Mouse (Mus musculus) forebrain, embryonic 10.5 days (tissue): ENCODE results near the gene Ankrd55. TPM values are rescaled to one million over a fixed set of nuclear protein-coding genes. Genes with fewer than 3 reads are reported as not detected.
"Not testable (repeated sequence)": the region's sequence is repeated elsewhere in the genome, so short reads cannot be mapped to it uniquely, and the experiment has no call there.

Source experiments
- DNase-seq: peaks from one replicate; pipeline ENCODE4 v3.0.0-alpha.2; 2017; ENCODE audit warnings: low spot score; ENCODE audit errors: extremely low spot score
- H3K27ac ChIP-seq: fragments of 300-500 bp; sonication (generic); 2 replicates; pipeline ENCODE4 v1.5.1; 2016; ENCODE audit warnings: mild to moderate bottlenecking
- H3K27me3 ChIP-seq: fragments of 300-500 bp; sonication (generic); 2 replicates; pipeline ENCODE4 v1.6.1; 2016; ENCODE audit warnings: mild to moderate bottlenecking; ENCODE audit not compliant: poor library complexity, severe bottlenecking
- H3K36me3 ChIP-seq: fragments of 300-500 bp; sonication (generic); replicated peaks from 2 replicates; pipeline ENCODE4 v1.6.1; 2016; ENCODE audit warnings: mild to moderate bottlenecking, moderate library complexity
- H3K4me1 ChIP-seq: fragments of 300-500 bp; sonication (generic); 2 replicates; pipeline ENCODE4 v1.6.1; 2016
- H3K4me3 ChIP-seq: fragments of 300-500 bp; sonication (generic); 2 replicates; pipeline ENCODE4 v1.5.1; 2016; ENCODE audit warnings: mild to moderate bottlenecking, moderate library complexity
- H3K9me3 ChIP-seq: fragments of 300-500 bp; sonication (generic); 2 replicates; pipeline ENCODE4 v1.6.1; 2016; ENCODE audit warnings: mild to moderate bottlenecking, moderate library complexity
- WGBS: fragments of 180-500 bp; shearing (Covaris S2); methylation state at CpG from one replicate; pipeline ENCODE4 v1.1.7; 2016; 5-methylcytosine and 5-hydroxymethylcytosine counted together
- polyA plus RNA-seq: library from polyadenylated mRNA; unstranded; fragments of >200 nt; fragmentation: Nextera tagmentation; extraction: Ambion mirVana; gene quantifications from 2 replicates; pipeline ENCODE4 v1.2.1, GENCODE M21; 2016

The Ankrd55 gene
- polyA plus RNA-seq, 1 experiment from 2014 or later = 0.60 TPM

DNA sequence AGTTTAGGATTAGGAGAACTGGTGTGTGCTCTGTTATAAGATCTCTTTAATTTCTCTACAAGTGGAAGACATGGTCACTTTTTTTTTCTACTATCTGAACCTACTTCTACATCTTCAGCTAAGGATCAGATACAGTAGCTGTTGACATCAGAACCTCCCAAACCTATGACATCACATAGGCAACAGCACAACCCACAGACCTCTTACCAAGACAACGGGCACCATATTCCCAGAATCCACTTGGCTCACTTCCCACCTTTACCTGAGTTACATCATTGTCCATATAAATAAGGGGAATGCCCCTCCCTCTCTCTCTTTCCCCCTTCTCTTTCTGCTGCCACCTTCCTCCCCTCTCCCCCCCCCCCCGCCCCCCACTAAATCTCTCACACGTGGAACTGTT, 124.0 kb downstream of the Ankrd55 start:
- H3K27me3 ChIP-seq = no peaks in the 10 kb centered on the region
- no peaks in the 10 kb centered on the region for H3K36me3 ChIP-seq
- peaks cover 17% of the 10 kb centered on the region for H3K4me1 ChIP-seq
- no peak overlapping the region for H3K4me3 ChIP-seq
- 91% methylated on average over 2 of the region's 3 CpGs for WGBS
- H3K9me3 ChIP-seq = no peaks in the 10 kb centered on the region
- DNase-seq = no peak
- H3K27ac ChIP-seq = no peak overlapping the region

DNA sequence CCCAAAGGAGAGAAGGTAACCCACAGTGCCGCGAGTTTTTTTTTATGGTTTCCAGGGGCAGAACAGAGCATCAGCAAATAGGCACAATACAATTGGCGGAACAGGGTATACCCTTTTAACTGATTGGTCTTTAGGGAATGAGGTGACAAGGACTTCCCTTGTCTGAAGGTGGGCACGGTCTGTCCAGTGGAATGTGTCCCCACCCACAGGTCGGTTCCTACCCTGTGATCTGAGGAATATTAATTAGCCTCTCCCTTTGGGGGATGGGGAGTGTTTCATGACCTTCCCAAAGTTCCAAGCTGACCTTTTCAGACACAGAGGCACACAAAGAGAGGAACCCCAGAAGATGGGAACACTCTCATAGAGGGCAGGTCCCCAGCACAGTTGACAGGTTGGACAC, 124.6 kb downstream of the Ankrd55 start:
- no peak for DNase-seq
- Histone ChIP-seq H3K36me3 (no peaks in the 10 kb centered on the region), H3K27ac (no peak overlapping the region), H3K27me3 (no peaks in the 10 kb centered on the region), H3K4me1 (peaks cover 19% of the 10 kb centered on the region), H3K4me3 (no peak overlapping the region), H3K9me3 (no peaks in the 10 kb centered on the region)
- WGBS = 83% methylated on average over 5 of the region's 5 CpGs

DNA sequence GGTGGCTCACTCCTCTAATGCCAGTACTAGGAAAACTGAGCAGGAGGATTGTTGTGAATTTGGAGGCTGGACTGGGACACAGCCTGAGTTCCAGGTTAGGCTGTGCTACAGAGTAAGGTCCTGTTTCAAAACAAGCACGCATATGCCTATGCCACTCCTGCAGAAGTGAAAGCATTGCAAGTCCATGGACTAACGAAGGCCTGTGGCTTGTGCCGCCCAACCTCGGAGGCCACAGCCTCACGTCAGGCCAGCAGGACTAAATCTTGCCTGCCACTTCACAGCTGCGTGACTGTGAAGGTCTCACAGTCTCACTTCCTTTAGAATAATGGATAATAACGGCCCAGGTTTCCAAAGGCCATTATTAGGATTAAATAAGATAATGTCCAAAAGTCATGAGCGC, 125.4 kb downstream of the Ankrd55 start:
- Histone ChIP-seq H3K4me3 (no peak overlapping the region), H3K4me1 (peaks cover 19% of the 10 kb centered on the region), H3K27me3 (no peaks in the 10 kb centered on the region), H3K36me3 (no peaks in the 10 kb centered on the region), H3K27ac (no peak overlapping the region), H3K9me3 (no peaks in the 10 kb centered on the region)
- DNase-seq = no peak
- WGBS = 88% methylated on average over 8 of the region's 8 CpGs

DNA sequence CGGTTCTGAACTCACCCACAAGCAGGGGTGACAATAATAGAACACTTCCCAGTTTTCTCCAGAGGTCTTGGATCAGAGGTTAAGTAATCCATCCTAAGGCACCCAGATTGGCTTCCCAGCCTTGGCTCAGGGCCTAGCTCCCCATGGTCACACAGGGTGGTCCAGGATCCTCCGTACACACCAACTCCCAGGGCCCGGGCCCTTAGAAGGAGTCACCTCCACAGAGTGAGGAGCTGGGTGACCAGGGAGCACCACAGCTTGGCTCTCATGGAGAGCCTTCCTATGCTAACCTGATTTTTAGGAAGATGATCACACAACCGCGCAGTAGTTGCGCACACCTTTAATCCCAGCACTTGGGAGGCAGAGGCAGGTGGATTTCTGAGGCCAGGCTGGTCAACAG, 127.6 kb downstream of the Ankrd55 start:
- Histone ChIP-seq H3K27me3 (no peaks in the 10 kb centered on the region), H3K4me1 (peaks cover 19% of the 10 kb centered on the region), H3K9me3 (no peaks in the 10 kb centered on the region), H3K4me3 (no peak overlapping the region), H3K36me3 (no peaks in the 10 kb centered on the region), H3K27ac (peak overlapping the region; percentile 76)
- DNase-seq = no peak
- 76% methylated on average over 6 of the region's 6 CpGs for WGBS

DNA sequence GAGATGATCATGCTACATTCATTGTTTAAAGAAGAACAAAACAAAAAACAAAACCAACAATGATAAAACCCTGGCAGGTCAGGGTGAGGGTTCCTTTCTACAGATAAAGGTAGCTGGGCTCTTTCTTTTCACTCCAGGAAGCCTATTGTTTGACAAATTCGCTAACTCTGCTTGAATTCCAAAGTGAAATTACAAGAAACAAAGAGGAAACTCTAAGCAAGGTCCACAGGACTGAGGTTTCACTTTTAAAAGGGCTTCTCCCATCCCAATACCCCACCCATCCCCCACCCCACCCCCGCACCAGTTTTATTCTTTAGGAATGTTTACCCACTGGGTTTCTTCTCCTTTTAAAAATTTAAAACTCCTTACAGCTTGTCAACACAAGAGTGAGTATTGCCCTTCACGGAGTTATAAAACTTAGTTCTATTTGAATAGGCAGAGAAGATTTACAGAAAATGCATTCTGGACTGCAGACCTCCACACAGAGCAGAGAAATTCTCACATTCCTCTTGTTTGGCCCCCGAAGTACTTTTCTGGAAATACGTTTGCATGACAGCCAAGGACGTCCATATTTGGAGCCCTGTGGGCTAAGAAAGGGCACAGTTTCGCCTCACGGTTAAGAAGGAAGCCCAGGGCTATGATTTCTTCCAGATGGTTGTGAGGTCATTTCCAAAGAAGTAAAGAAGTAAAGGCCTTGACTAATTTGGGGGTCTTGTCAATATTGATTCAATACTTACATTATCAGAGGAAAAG, 128.3 kb downstream of the Ankrd55 start:
- Histone ChIP-seq H3K27me3 (no peaks in the 10 kb centered on the region), H3K4me1 (peaks cover 19% of the 10 kb centered on the region), H3K27ac (peak overlapping the region; percentile 76), H3K4me3 (no peak overlapping the region; the same call in 1 of the 2 replicates), H3K9me3 (no peaks in the 10 kb centered on the region), H3K36me3 (no peaks in the 10 kb centered on the region)
- no peak for DNase-seq
- WGBS = 21% methylated on average over 8 of the region's 8 CpGs

DNA sequence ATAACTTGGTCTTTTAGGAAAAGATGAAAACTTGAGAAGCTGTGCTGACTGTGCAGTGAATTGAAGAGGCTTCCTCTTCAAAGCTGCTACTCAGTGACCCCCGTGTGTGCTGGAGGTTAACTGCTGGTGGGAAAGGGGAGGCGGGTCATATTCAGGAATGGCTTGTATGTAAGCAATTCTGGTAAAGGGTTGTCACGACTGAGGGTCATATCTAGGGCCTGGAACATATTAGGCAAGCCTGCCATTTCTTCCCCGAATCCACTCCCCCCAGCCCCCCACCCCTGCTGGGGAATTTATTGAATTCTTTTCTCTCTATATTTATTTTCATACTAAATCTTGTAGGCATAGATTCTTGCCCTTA, 128.9 kb downstream of the Ankrd55 start:
- Histone ChIP-seq H3K9me3 (no peaks in the 10 kb centered on the region), H3K4me1 (peaks cover 19% of the 10 kb centered on the region), H3K36me3 (no peaks in the 10 kb centered on the region), H3K27me3 (no peaks in the 10 kb centered on the region), H3K4me3 (no peak overlapping the region), H3K27ac (peak overlapping the region; percentile 76; the same call in 1 of the 2 replicates)
- DNase-seq = peak; percentile 31
- 36% methylated on average over 4 of the region's 4 CpGs for WGBS

DNA sequence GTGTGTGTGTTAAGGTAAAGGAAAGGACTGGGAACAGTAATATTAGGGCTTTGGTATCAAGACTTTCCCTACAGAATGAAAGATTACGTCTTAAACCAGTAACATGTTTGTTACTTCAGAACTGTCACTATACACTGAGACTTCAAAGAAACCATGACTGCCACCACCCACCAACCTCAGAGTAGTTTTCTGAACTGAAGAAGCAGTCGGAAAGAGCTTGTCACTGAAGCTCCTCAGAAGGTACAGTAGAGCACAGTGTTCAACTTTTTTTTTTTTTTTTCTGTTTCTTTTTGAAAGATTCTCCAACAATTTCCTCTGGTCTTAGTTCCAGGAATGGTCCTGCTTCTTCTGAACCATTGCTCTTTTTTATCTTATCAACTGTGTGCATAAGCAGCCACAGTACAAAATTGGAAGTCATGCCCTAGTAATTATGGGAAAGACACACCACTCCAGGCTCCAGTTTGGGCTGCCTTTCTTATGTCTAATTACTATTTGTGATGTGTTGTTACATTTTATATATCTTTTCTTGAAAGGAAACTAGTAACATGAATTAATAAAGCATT, 129.7 kb downstream of the Ankrd55 start:
- H3K4me1 ChIP-seq = peaks cover 19% of the 10 kb centered on the region
- no peaks in the 10 kb centered on the region for H3K9me3 ChIP-seq
- WGBS = 88% methylated on average over 2 of the region's 2 CpGs
- no peaks in the 10 kb centered on the region for H3K27me3 ChIP-seq
- H3K4me3 ChIP-seq = no peak overlapping the region
- DNase-seq = no peak
- H3K27ac ChIP-seq = 0 out of 2 replicates have a peak overlapping the region, but pooled peaks have one; percentile 1
- no peaks in the 10 kb centered on the region for H3K36me3 ChIP-seq

DNA sequence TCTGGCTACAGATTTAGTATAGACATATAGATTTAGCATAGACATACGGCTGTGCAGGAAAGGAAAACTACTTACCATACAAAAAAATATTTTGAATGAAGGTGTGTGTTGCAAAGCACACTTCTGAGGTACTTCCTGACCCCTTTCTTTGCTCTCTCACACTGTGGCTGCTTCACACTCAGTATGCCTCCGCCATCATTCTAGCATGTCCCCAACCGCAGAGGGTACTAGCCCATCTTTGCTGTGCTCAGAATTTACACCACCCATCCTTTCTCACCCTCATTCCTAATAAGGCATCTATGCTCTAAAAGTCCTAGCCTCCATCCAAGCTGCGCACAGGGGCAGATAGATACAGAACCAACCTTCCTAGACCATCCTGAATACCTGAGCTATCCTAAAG, 130.3 kb downstream of the Ankrd55 start:
- H3K36me3 ChIP-seq = no peaks in the 10 kb centered on the region
- H3K27me3 ChIP-seq = no peaks in the 10 kb centered on the region
- H3K4me3 ChIP-seq = no peak overlapping the region
- no peaks in the 10 kb centered on the region for H3K9me3 ChIP-seq
- H3K27ac ChIP-seq = no peak overlapping the region
- peaks cover 19% of the 10 kb centered on the region for H3K4me1 ChIP-seq
- WGBS = 92% methylated on average over 4 of the region's 4 CpGs
- DNase-seq = no peak

DNA sequence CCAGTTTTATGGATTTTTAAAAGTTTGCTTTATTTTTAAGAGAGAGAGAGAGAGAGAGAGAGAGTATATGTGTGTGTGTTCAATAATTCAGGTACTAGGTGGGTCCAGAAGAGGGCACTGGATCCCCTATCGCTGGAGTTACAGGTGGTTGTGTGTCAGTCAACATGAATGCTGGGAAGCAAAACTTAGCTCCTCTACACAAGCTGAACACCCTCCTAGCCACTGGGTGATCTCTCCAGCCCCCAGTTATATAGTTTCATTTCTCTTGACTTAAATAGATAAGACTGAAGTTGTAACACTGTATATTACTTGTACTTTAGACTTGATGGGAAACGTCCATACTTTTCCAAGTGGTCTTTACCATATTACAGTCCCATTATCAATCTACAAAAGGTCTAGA, 136.0 kb downstream of the Ankrd55 start:
- Histone ChIP-seq H3K36me3 (no peaks in the 10 kb centered on the region), H3K27ac (no peak overlapping the region), H3K4me1 (no peaks in the 10 kb centered on the region), H3K4me3 (no peak overlapping the region), H3K9me3 (no peaks in the 10 kb centered on the region), H3K27me3 (no peaks in the 10 kb centered on the region)
- DNase-seq = no peak
- 88% methylated on average over 2 of the region's 2 CpGs for WGBS

DNA sequence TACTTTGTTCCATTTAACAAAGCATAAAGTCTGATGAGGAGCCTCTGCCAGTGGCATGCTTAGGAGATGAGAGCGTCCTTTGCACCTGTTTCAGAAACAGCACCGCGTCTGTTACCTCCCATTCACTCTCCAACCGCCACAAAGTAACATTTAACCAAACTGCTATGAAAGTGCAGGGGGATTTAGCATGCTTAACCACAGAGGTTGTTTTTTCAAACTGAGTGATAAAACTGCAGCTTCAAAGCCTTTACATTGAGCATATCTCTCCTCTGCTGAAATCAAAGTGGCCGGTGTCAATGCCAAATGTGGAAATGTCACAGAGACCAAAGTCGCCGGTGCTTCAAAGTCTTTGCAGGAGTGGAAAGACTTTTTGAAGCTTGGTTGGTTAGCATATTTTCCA, 136.4 kb downstream of the Ankrd55 start:
- H3K27ac ChIP-seq = no peak overlapping the region
- no peaks in the 10 kb centered on the region for H3K9me3 ChIP-seq
- H3K27me3 ChIP-seq = no peaks in the 10 kb centered on the region
- DNase-seq = no peak
- H3K4me1 ChIP-seq = no peaks in the 10 kb centered on the region
- no peaks in the 10 kb centered on the region for H3K36me3 ChIP-seq
- WGBS = 91% methylated on average over 7 of the region's 7 CpGs
- H3K4me3 ChIP-seq = no peak overlapping the region

DNA sequence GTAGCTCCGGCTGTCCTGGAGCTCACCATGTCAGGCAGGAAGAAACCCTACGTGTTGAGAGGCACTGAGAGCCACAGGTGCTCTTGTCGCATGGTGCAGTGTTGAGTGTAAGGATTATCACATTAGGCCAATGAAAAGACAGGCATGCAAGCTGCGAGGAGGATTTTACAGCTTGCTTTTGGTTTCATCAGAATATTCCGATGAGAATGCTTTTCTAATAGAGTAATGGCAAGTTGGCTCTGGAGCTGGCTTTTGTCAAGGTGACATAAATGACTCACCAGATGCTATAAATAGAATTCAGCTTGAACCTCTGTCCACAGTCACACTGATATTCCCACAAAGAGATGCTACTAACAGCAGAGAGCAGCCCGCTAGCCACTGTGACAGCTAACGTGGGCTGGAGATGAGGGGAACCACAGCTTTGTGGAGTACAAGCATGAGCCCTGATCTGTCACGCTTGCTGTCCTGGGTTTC, 137.0 kb downstream of the Ankrd55 start:
- no peaks in the 10 kb centered on the region for H3K9me3 ChIP-seq
- DNase-seq = no peak
- no peaks in the 10 kb centered on the region for H3K4me1 ChIP-seq
- no peaks in the 10 kb centered on the region for H3K27me3 ChIP-seq
- no peak overlapping the region for H3K27ac ChIP-seq
- no peak overlapping the region for H3K4me3 ChIP-seq
- H3K36me3 ChIP-seq = no peaks in the 10 kb centered on the region
- 81% methylated on average over 8 of the region's 8 CpGs for WGBS

DNA sequence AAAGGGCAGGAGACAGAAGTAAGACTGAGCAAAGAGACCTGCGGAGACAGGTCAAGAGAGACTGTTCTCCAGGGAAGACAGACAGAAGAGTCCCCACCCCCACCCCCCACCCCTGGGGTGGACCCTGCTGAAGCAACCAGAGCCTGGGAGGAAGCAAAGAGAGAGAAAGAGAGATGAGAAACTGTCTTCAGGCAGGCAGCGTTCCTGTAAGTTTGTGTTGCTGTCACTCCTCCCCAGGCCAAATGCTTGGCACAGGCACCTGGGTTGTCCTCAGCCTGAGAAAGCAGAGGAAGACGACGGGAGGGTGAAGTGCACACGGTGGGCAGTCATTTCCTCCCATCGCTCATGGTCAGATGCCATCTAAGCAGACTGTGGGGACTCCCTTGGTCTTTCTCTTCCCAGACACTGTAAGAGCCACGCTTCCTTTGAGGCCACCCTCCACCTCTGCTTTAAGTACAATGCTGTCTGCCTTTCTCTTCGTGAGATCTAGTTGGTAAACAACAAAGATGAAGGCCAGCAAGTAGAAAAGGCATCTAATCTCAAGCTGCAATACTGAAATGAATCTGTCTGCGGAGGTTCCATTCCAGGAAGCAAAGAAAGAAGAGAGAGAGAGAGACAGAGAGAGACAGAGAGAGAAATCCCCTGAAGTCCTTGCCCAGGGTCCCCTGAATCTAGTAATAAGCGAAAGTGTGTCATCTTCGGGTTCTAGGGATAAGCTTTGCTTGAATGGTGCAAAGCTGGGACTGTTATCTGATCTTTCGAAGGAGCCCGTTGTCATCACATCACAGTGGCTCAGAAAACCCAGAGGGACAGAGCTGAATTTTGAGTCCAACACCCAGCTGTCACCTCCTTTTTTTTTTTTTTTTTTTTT, 138.2 kb downstream of the Ankrd55 start:
- WGBS = 81% methylated on average over 13 of the region's 13 CpGs
- DNase-seq = no peak
- 0 out of 2 replicates have a peak overlapping the region, but pooled peaks have one; percentile 51 for H3K27ac ChIP-seq

DNA sequence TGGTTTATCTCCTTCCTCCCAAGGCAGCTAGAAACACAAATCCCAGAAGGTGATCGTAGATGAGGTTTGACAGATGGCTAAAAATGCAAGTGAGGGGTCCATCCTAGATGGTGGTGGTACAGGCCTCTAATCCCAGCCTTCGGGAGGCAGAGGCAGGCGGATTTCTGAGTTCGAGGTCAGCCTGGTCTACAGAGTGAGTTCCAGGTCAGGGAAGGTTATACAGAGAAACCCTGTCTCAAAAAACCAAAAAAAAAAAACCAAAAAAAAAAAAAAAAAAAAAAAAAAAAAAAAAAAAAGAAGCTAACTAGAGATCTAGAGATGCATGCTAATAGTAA, 138.9 kb downstream of the Ankrd55 start:
- not testable (repeated sequence) for H3K4me1 ChIP-seq, DNase-seq, H3K36me3 ChIP-seq, H3K27ac ChIP-seq, H3K9me3 ChIP-seq, H3K27me3 ChIP-seq, H3K4me3 ChIP-seq
- WGBS = 93% methylated on average over 4 of the region's 4 CpGs

More for the DNA sequence above, 138.2 kb downstream of the Ankrd55 start:
- Histone ChIP-seq H3K9me3 (no peaks in the 10 kb centered on the region), H3K36me3 (no peaks in the 10 kb centered on the region), H3K4me1 (no peaks in the 10 kb centered on the region), H3K4me3 (no peak overlapping the region), H3K27me3 (no peaks in the 10 kb centered on the region)
